Mouse (Mus musculus): ENCODE measurements at regions not wholly inside any gene's neighbourhood (a gene's known extent, or its start where the extent isn't known, plus 50 kb on each side); places are given as distances from the start of the nearest gene placed in this dataset.

- no peaks in the 10 kb centered on the region for H3K27me3 ChIP-seq
- no peaks in the 10 kb centered on the region for H3K36me3 ChIP-seq
- ATAC-seq (ENCODE audit: borderline replicate concordance, extremely low read depth, low FRiP score, low TSS enrichment) = no peak
- no peaks in the 10 kb centered on the region for H3K4me1 ChIP-seq
- WGBS = 88% methylated on average over 7 of the region's 7 CpGs
- no peak overlapping the region for H3K9ac ChIP-seq
- H3K27ac ChIP-seq = no peak overlapping the region
- H3K9me3 ChIP-seq = no peaks in the 10 kb centered on the region
- H3K4me2 ChIP-seq = no peak overlapping the region
- no peak overlapping the region for H3K4me3 ChIP-seq
Observed at GRCm38 (mm10) chr17:79414006-79414405, 59.1 kb upstream of the Cdc42ep3 start.

DNA sequence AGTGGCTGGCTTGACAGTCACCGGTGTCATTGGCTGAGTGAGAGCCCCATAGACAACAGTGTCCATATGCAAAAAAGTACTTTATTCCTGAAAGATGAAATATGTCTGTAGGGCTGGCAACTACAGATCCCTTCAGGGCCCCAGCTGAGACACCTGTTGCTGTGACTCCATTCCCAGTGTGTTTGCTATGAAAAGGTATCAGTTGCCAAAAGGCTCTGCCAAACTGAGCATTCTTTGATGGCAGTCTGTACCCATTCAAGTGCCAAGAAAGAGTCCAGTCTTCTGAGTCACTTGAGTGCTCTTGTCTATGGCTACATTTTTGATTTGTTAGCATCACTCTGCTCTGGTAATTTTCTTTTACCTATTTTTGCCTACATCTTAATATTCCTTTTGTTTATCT, 63.1 kb upstream of the Cdc42ep3 start:
- Histone ChIP-seq H3K36me3 (no peaks in the 10 kb centered on the region), H3K9me3 (no peaks in the 10 kb centered on the region), H3K27me3 (no peaks in the 10 kb centered on the region), H3K4me3 (no peak overlapping the region), H3K4me2 (no peak overlapping the region), H3K27ac (no peak overlapping the region), H3K9ac (no peak overlapping the region), H3K4me1 (no peaks in the 10 kb centered on the region)
- WGBS = 86% methylated on average over 1 of the region's 1 CpGs
- ATAC-seq (ENCODE audit: borderline replicate concordance, extremely low read depth, low FRiP score, low TSS enrichment) = no peak

DNA sequence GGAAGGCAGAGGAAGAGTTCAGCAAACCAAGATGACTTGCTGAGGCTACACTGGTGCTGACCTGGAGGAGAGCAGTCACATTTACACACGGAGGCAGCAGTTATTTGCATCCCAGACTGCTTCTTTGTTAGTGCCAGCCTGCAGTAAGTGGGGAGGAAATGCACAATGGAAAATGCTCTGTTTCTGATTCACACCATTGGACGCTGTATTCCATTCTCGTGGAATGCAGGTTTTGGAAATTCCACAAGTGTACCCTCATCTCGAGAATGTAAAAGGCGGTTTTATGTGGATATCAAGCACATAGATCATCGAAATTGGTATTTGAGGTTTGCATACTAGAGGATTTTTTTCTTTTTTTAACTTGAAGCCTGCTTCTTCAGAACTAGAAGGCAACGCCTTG, 66.7 kb upstream of the Cdc42ep3 start:
- ATAC-seq (ENCODE audit: borderline replicate concordance, extremely low read depth, low FRiP score, low TSS enrichment) = no peak
- Histone ChIP-seq H3K36me3 (no peaks in the 10 kb centered on the region), H3K27ac (no peak overlapping the region), H3K4me2 (no peak overlapping the region), H3K4me3 (no peak overlapping the region), H3K9ac (no peak overlapping the region), H3K9me3 (no peaks in the 10 kb centered on the region; the same call in 1 of the 2 replicates), H3K27me3 (no peaks in the 10 kb centered on the region), H3K4me1 (no peaks in the 10 kb centered on the region)
- 59% methylated on average over 7 of the region's 7 CpGs for WGBS

DNA sequence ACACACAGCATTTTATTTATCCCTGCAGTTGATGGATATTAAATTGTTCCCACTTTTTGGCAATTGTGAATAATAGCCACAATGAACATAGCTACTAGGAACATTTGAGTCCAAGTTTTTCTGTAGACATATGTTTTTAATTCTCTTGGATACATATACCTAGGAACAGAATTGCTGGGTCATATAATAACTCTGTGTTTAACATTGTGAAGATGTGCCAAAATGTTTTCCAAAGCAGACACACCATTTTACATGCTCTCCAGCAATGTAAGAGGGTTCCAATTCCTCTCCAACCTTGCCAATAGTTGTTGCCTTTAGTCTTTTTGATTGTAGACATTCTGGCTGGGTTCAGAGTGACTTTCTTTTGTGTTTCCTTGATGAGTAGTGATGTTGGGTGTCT, 84.3 kb upstream of the Cdc42ep3 start:
- ATAC-seq (ENCODE audit: borderline replicate concordance, extremely low read depth, low FRiP score, low TSS enrichment) = no peak
- Histone ChIP-seq H3K27ac (no peak overlapping the region), H3K4me3 (no peak overlapping the region)

DNA sequence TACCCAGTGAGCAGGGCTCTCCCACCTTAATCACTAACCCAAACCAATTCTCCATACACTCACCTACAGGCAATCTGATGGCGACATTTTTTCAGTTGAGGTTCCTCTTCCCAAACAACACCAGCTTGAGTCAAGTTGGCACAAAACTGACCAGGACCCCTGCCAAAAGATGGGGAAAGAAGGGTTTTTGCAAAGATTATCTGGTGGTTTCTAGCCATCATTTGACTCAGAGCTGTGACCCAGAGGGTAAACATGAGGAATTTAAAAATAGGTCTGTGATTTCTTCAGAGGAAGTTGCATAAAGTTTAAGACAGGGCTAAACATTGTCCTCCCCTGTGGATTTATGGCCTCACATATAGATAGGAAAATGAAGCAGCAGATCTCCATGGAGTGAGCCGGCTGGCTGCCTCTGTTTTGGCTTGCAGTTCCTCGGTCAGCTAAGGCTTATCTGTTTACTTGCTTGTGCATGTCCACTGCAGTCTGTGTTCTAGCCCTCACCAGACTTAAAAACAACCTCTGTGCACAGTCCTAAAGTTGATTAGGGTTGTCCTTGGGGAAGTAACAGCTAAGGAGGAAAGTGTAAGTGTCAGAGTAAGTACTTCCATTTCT, 87.7 kb upstream of the Cdc42ep3 start:
- no peaks in the 10 kb centered on the region for H3K4me1 ChIP-seq
- H3K36me3 ChIP-seq = no peaks in the 10 kb centered on the region
- no peaks in the 10 kb centered on the region for H3K9me3 ChIP-seq
- no peak overlapping the region for H3K4me3 ChIP-seq
- WGBS = 49% methylated on average over 3 of the region's 3 CpGs
- no peak overlapping the region for H3K9ac ChIP-seq
- H3K27me3 ChIP-seq = no peaks in the 10 kb centered on the region
- ATAC-seq (ENCODE audit: borderline replicate concordance, extremely low read depth, low FRiP score, low TSS enrichment) = no peak
- H3K27ac ChIP-seq = no peak overlapping the region
- no peak overlapping the region for H3K4me2 ChIP-seq

More for the DNA sequence above, 84.3 kb upstream of the Cdc42ep3 start:
- no peaks in the 10 kb centered on the region for H3K27me3 ChIP-seq
- H3K36me3 ChIP-seq = no peaks in the 10 kb centered on the region
- no peak overlapping the region for H3K9ac ChIP-seq
- no peaks in the 10 kb centered on the region for H3K9me3 ChIP-seq
- H3K4me2 ChIP-seq = no peak overlapping the region
- H3K4me1 ChIP-seq = no peaks in the 10 kb centered on the region

DNA sequence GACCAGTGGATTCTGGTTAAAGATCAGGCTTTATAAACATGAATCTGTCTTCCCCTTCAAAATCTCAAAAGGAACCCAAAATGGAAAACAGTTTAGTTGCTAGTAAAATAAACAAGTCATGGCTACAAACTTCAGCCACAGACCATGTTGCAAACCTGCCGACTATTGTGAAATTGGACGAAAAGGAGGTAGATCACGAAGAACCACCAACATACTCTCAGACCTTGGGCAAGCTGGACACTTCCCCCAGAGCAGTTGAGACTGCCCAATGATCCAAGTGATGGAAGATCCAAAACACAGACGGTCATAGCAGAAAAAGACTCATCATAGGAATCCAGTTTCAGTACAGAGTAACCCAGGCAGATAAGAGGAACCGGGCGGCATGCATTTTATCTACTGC, 92.3 kb upstream of the Cdc42ep3 start:
- Histone ChIP-seq H3K36me3 (no peaks in the 10 kb centered on the region), H3K27ac (no peak overlapping the region), H3K4me1 (peaks cover 10% of the 10 kb centered on the region), H3K9ac (no peak overlapping the region), H3K27me3 (no peaks in the 10 kb centered on the region), H3K4me2 (no peak overlapping the region), H3K4me3 (no peak overlapping the region), H3K9me3 (no peaks in the 10 kb centered on the region)
- no peak for ATAC-seq (ENCODE audit: borderline replicate concordance, extremely low read depth, low FRiP score, low TSS enrichment)
- WGBS = 60% methylated on average over 6 of the region's 6 CpGs

- Histone ChIP-seq H3K27me3 (no peaks in the 10 kb centered on the region), H3K4me3 (no peak overlapping the region), H3K27ac (peak overlapping the region; percentile 71), H3K4me2 (peak overlapping the region; percentile 16; the same call in 1 of the 2 replicates), H3K4me1 (peaks cover 33% of the 10 kb centered on the region), H3K9me3 (no peaks in the 10 kb centered on the region), H3K9ac (no peak overlapping the region), H3K36me3 (no peaks in the 10 kb centered on the region)
- peak; percentile 93 for ATAC-seq (ENCODE audit: borderline replicate concordance, extremely low read depth, low FRiP score, low TSS enrichment)
- WGBS = 15% methylated on average over 12 of the region's 12 CpGs
Observed at GRCm38 (mm10) chr17:79451141-79451860, 96.4 kb upstream of the Cdc42ep3 start.

- H3K4me1 ChIP-seq = peaks cover 33% of the 10 kb centered on the region
- ATAC-seq (ENCODE audit: borderline replicate concordance, extremely low read depth, low FRiP score, low TSS enrichment) = no peak
- H3K9ac ChIP-seq = no peak overlapping the region
- H3K4me2 ChIP-seq = no peak overlapping the region
- H3K27me3 ChIP-seq = no peaks in the 10 kb centered on the region
- H3K36me3 ChIP-seq = no peaks in the 10 kb centered on the region
- 74% methylated on average over 1 of the region's 1 CpGs for WGBS
- no peak overlapping the region for H3K27ac ChIP-seq
- H3K4me3 ChIP-seq = no peak overlapping the region
- no peaks in the 10 kb centered on the region for H3K9me3 ChIP-seq
Observed at GRCm38 (mm10) chr17:79453825-79454224, 98.9 kb upstream of the Cdc42ep3 start.

DNA sequence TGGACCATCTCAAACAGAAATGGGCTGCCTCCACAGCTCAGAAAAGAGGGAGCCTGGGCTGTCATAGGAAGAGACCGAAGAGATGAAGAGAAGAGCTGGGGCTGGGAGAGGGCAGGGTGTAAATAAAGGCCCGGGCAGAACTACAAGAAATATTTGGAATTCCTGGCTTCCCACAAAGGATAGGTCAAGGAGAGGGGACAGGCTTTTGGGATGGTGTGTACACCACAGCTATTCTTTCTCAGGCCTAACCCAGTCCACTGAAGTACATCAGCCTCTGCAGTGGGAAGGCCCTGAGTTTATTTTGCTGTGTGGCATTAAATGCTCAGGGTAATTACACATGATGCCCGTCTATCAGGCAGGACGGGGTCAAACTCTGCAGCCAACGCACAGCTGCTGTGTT, 99.6 kb upstream of the Cdc42ep3 start:
- ATAC-seq (ENCODE audit: borderline replicate concordance, extremely low read depth, low FRiP score, low TSS enrichment) = peak; percentile 60
- peak overlapping the region; percentile 53 for H3K27ac ChIP-seq
- WGBS = 17% methylated on average over 5 of the region's 5 CpGs

GRCm38 (mm10) chr17:79455229-79455628, 100.3 kb upstream of the Cdc42ep3 start:
- peaks cover 33% of the 10 kb centered on the region for H3K4me1 ChIP-seq
- no peak overlapping the region for H3K9ac ChIP-seq
- no peak overlapping the region for H3K4me3 ChIP-seq
- H3K4me2 ChIP-seq = no peak overlapping the region
- ATAC-seq (ENCODE audit: borderline replicate concordance, extremely low read depth, low FRiP score, low TSS enrichment) = no peak
- 60% methylated on average over 7 of the region's 7 CpGs for WGBS
- H3K9me3 ChIP-seq = no peaks in the 10 kb centered on the region
- no peaks in the 10 kb centered on the region for H3K36me3 ChIP-seq
- H3K27ac ChIP-seq = peak overlapping the region; percentile 53
- H3K27me3 ChIP-seq = no peaks in the 10 kb centered on the region

More for the DNA sequence above, 99.6 kb upstream of the Cdc42ep3 start:
- Histone ChIP-seq H3K4me1 (peaks cover 33% of the 10 kb centered on the region), H3K9me3 (no peaks in the 10 kb centered on the region), H3K27me3 (no peaks in the 10 kb centered on the region), H3K36me3 (no peaks in the 10 kb centered on the region), H3K4me3 (no peak overlapping the region), H3K9ac (no peak overlapping the region), H3K4me2 (no peak overlapping the region)

- H3K36me3 ChIP-seq = no peaks in the 10 kb centered on the region
- no peak overlapping the region for H3K4me3 ChIP-seq
- H3K9ac ChIP-seq = no peak overlapping the region
- no peaks in the 10 kb centered on the region for H3K9me3 ChIP-seq
- no peak overlapping the region for H3K27ac ChIP-seq
- 58% methylated on average over 5 of the region's 5 CpGs for WGBS
- no peaks in the 10 kb centered on the region for H3K27me3 ChIP-seq
- H3K4me1 ChIP-seq = peaks cover 35% of the 10 kb centered on the region
- no peak for ATAC-seq (ENCODE audit: borderline replicate concordance, extremely low read depth, low FRiP score, low TSS enrichment)
- H3K4me2 ChIP-seq = no peak overlapping the region
Observed at GRCm38 (mm10) chr17:79457636-79458035, 102.7 kb upstream of the Cdc42ep3 start.

DNA sequence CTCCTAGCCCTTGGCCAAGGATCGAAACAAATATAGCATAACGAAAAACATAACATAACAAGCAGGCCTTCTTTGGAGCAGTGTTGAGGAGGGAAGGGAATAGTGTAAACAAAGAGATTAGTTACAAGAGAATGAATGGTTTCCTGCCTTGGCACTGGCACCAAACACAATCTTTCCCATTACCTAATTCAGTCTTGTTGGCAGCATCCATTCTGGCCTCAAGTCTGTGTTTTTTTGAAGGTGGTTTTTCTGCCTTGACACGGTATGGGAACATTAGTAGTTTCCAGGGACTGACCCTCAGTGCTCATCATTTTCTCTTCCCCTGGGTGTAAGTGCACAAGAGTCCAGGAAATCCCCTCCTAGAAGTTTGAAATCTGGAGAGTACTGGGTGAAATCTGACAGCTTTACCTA, 106.8 kb upstream of the Cdc42ep3 start:
- WGBS = 24% methylated on average over 3 of the region's 3 CpGs
- H3K27me3 ChIP-seq = no peaks in the 10 kb centered on the region
- H3K27ac ChIP-seq = peak overlapping the region; percentile 62
- H3K4me3 ChIP-seq = no peak overlapping the region
- peaks cover 13% of the 10 kb centered on the region for H3K4me1 ChIP-seq
- H3K9me3 ChIP-seq = no peaks in the 10 kb centered on the region
- H3K9ac ChIP-seq = no peak overlapping the region
- no peak overlapping the region for H3K4me2 ChIP-seq
- H3K36me3 ChIP-seq = no peaks in the 10 kb centered on the region
- ATAC-seq (ENCODE audit: borderline replicate concordance, extremely low read depth, low FRiP score, low TSS enrichment) = no peak

Data from lung, embryonic 15.5 days (tissue).